Mouse (Mus musculus) thymus, postnatal 36 days (tissue): ENCODE data around the gene Pbld1.
A peak's percentile ranks its signal among the peaks of the same experiment; 100 is the strongest.

ENCODE experiments used
- DNase-seq, 2 experiments: peaks; one replicate each; pipeline ENCODE4 v3.0.0; 2022; ENCODE audit warnings: mixed read lengths in 2 of 2

Pbld1 gene

DNA sequence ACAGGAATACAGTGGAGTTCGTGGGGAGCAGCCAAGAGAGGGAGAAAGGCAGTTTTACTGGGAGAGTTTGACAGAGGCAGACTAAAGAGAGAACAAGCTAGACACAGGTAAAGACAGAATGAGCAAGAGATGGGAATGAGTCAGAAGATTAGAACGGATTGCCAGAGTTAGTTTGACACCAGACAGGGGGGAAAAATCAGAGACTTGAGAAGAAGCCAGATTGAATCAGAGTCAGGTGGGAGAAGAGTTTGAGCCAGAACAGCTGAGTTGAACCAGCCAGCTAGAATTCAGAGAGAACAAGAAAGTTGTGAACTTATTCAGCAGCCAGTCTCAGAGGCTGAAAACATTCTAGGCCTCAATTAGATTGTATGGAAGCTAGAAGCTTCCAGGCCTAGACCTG, at the start of gene Pbld1:
TSS of gene Pbld1 (plus strand) at position 301 of the 400 bp plus-strand sequence.
- no peak for DNase-seq

- no peak for DNase-seq
Measured at GRCm38 (mm10) chr10:63010268-63010667, 49.7 kb upstream of the Pbld1 start.

DNA sequence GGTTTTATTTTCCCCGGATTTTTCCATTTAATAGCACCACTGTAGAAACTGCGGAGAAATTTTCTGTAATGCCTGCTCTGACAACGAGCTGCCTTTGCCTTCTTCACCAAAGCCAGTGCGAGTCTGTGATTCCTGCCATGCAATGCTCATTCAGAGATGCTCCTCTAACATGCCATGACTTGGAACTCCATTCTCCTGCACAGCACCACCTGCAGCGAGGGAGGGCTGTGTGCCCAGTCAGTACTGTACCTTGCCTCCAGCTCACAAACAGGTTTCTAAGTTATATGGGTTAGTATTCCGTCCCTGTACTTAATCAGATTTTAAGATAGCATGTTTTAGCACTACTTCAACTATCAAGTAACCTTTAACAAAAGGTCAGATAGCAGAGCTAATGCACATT, 48.4 kb upstream of the Pbld1 start:
- no peak for DNase-seq

- no peak for DNase-seq
Measured at GRCm38 (mm10) chr10:63013476-63013875, 46.5 kb upstream of the Pbld1 start.

GRCm38 (mm10) chr10:63014168-63014567, 45.8 kb upstream of the Pbld1 start:
- DNase-seq, result no peak

DNA sequence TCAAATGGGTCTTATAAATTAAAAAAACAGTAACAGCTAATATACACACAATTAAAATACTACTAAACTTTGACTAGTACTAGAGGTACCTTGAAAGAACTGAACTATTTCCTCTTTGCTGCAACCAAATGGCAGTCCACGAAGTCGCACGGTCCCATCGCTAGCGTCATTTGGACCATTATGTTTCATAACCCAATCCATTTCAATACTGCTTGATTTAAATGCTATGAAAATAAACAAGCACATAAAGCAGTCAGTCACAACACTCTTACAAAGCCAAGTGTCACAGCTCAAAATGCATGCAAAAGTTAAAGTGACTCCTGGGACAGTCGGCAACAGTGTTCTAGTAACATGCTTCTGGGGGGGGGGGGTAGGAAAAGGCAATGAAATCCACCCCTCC, 40.7 kb upstream of the Pbld1 start:
- no peak for DNase-seq

DNA sequence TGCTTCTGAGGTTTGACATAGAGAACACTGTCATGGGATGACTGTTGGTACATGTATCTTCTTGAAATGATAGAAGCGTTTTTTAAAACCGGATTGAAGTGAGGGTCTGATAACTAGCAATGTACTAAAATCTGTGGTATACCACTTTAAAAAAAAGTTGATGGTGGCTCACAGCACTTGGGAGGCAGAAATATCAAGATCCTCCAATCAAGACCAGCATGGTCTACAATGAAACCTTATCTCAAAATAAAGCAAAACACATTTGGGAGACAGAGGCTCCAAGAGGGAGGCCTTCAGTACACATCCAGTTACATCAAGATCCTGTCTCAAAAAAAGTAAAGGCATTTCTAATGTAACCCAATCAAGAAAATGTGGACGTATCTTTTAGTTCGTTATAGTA, 38.3 kb upstream of the Pbld1 start:
- no peak for DNase-seq

GRCm38 (mm10) chr10:63022541-63023120, 37.3 kb upstream of the Pbld1 start:
- no peak for DNase-seq

DNA sequence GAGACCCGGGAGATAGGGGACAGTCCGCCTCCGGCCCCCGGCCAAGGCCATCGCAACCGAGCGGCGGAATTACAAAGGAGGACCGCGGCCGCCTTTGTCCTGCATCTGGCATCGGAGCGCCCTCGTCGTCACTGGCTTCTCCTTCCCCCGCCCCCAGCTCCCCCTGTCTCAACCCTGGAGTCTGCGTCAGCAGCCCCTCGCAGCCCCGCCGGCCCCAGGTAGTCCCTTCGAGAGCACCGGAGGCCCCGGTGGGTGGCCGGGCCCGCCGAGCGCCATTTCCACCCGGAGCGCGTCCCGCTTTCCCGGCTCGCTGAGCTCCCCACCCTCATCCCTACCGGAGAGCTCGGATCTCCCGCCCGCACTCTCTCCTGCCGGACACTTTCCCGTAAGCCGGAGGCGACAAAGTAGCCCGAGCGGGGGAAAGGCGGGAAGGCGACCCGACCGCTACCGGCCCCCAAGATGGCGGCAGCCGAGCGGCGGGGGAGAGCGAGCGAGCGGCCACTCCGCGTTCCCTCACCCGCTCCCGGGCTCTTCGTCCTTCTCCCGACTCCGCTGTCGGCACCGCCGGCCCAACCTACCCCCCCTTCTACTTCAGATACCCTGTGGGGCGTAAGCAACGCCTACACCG, 36.7 kb upstream of the Pbld1 start:
- peak; percentile 73 to 80 for DNase-seq

- peak; percentile 98 to 99 for DNase-seq
Measured at GRCm38 (mm10) chr10:63023749-63024579, 36.0 kb upstream of the Pbld1 start, which contains the start of the genes Hnrnph3 and Pbld2. Hnrnph3 (minus strand) TSS chr10:63024217. Pbld2 (plus strand) TSS chr10:63024315.

DNA sequence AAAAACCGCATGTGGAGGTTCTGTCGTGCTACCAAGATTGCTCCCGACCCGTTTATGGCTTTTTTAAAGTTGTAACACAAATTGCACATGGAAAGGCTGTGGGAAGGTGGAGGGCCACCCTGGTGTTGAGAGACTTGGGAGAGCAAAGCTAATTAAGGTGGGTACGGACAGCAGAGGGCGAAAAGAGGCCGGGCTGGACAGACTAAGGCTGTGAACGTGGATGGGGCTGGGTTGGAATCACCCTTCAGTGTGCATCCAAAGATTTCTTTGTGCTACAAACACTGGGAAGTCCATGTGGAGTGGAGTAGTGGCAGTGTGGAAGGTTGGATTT, 35.4 kb upstream of the Pbld1 start:
- DNase-seq, result peak in 1 of 2 experiments; percentile 44

- DNase-seq, result no peak
Measured at GRCm38 (mm10) chr10:63025016-63025415, 34.9 kb upstream of the Pbld1 start.

DNA sequence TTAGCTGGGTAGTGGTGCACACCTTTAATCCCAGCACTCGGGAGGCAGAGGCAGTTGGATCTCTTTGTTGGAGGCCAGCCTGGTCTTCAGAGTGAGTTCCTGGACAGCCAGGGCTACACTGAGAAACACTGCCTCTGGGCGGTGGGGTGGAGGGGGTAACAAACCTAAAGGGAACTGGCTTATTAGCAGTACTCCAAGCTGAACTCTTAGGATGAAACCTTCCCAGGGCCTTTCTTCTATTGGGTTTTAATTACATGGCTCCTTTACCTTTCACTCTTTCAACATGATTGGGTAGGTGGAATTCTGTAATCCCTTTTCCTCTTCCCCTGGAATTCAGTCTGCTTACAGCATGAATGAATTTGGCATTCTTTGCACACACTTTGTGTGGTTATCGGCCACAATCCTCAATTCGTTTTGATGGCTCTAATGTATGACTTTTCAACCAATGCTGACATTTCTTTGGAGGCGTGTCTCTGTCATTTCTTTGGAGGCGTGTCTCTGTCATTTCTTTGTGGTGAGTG, 34.4 kb upstream of the Pbld1 start:
- no peak for DNase-seq

DNA sequence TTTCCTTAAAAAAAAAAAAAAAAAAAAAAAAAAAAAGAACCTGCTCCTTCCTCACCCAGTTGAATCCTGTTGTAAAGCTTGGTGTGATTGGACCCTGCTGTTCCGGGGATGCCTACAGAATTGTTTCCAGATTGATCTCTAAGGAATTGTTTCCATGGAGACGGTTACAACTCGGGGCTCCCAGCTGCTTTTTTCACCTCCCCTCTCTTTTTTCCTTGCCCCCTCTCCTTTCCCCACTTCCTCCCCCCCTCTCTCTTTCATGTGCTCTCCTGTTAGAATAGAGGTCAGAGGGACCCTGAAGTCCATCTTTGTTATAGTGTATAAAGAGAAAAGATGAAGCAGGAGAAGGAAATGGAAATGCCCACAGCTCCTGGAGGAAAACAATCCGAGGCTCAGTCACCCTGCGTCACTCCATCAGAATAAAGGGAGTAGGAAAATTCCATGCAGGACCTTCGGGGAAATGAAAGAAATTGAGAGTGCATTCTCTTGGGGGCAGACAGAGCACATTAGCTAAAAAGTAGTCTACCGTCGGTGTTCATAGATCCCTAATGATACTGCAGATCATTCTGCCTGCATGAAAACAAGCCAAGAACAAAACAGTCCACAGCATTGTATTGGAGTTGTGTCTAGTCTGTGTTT, 33.7 kb upstream of the Pbld1 start:
- no peak for DNase-seq

DNA sequence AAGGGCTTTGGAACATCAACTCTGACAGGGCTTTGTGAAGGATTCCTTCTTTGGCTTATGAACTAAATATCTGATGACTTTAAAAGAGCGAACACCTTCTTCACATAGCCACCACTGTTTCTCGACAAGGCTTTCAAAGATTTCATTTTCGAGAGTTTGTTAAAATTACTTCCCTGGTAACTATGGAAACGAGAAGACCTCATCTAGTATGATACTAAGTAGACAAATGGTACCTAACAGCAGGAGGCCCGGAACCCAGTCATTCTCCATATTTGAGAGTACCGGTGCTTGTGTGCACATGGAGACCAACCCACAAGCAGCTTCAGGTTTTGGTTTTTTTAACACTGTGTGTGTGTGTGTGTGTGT, 33.2 kb upstream of the Pbld1 start:
- DNase-seq, result no peak

- no peak for DNase-seq
Measured at GRCm38 (mm10) chr10:63027376-63028161, 32.4 kb upstream of the Pbld1 start.

DNA sequence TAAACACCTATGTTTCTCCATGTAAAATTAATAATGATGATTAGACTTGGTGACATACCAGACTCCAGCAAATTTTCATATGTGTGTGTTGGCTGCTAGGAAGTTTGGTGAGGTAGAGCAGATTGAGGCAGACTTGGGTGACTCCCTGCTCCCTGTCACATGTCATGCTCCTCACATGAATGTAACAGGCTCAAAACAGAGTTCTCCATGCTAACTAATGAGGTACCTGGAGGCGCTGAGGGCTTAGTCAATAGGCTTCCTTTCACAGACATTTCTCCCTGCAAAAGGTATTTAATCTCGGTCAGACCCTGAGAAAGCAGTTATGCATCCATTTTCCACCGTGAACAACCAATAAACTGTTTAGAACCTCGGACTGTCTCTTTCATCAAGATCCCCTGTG, 31.6 kb upstream of the Pbld1 start:
- DNase-seq, result no peak

DNA sequence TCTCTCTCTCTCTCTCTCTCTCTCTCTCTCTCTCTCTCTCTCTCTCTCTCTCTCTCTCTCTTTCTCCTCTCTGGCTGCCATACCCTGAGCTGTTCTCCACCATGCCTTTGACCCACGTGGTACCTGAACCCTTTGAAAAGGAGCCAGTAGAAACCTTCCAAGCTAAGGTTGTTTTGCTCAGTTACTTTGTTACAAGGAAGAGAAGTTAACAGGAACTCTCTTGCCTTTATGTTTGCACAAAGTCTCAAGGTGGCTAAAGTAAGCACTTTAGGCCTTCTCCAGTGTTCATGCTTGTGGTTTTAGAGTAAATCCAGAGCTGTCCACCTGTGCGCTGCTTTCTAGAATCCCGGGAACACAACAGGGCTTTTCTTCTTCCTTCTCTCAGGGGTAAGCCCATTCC, 27.7 kb upstream of the Pbld1 start:
- no peak for DNase-seq

- no peak for DNase-seq
Measured at GRCm38 (mm10) chr10:63032956-63033355, 27.0 kb upstream of the Pbld1 start.

- no peak for DNase-seq
Measured at GRCm38 (mm10) chr10:63038571-63039320, 21.2 kb upstream of the Pbld1 start.

GRCm38 (mm10) chr10:63039867-63040628, 19.9 kb upstream of the Pbld1 start:
- no peak for DNase-seq
